Comparison of ENCODE assay signal across 28 mouse cellular contexts in genomic region chr6:147928951-147929350, GRCm38 (mm10).
"Had no signal": no experiment of that assay in that cellular context is flagged by ENCODE, and none has a peak within 500 bp of the region (broad histone marks: within the 10 kb centered on the region; RNA-seq: fewer than 3 reads in every experiment).

No protein-coding gene starts in this region.

- H3K27me3 ChIP-seq: embryonic facial prominence, embryonic 12.5 days; embryonic facial prominence, embryonic 13.5 days; embryonic facial prominence, embryonic 15.5 days; forebrain, embryonic 12.5 days; forebrain, embryonic 13.5 days; forebrain, embryonic 15.5 days had no signal

- DNase-seq: cerebellum, adult 2 months; cerebellum, adult 8-10 months; cerebellum, adult 9-10 months; cerebellum, adult 9-11 months; cerebellum, postnatal 10 days; cerebellum, postnatal 14 days; cerebellum, postnatal 25 days; cerebellum, postnatal 36 days; embryo, embryonic 11 days; forebrain, postnatal 0 days; gastrocnemius, adult 2 months; gastrocnemius, postnatal 10 days; gastrocnemius, postnatal 14 days; gastrocnemius, postnatal 25 days; gastrocnemius, postnatal 36 days; heart, adult 18-20 months; heart, adult 2 months had no signal

- H3K4me3 ChIP-seq: embryonic facial prominence, embryonic 10.5 days; embryonic facial prominence, embryonic 12.5 days; embryonic facial prominence, embryonic 13.5 days; embryonic facial prominence, embryonic 15.5 days; erythroblast, embryonic 14.5 days; forebrain, embryonic 10.5 days; forebrain, embryonic 12.5 days; forebrain, embryonic 13.5 days; forebrain, embryonic 15.5 days; gastrocnemius, adult 2 months; heart, adult 2 months had no signal

- H3K4me1 ChIP-seq: embryonic facial prominence, embryonic 10.5 days; embryonic facial prominence, embryonic 12.5 days; embryonic facial prominence, embryonic 13.5 days; embryonic facial prominence, embryonic 15.5 days; forebrain, embryonic 10.5 days; forebrain, embryonic 12.5 days; forebrain, embryonic 13.5 days; forebrain, embryonic 15.5 days had no signal

- H3K9ac ChIP-seq: embryonic facial prominence, embryonic 12.5 days; embryonic facial prominence, embryonic 13.5 days; embryonic facial prominence, embryonic 15.5 days; forebrain, embryonic 12.5 days; forebrain, embryonic 13.5 days; forebrain, embryonic 15.5 days; forebrain, postnatal 0 days had no signal

- H3K9me3 ChIP-seq: embryonic facial prominence, embryonic 10.5 days; embryonic facial prominence, embryonic 12.5 days; embryonic facial prominence, embryonic 13.5 days; embryonic facial prominence, embryonic 15.5 days; forebrain, embryonic 10.5 days; forebrain, embryonic 12.5 days; forebrain, embryonic 13.5 days; forebrain, embryonic 15.5 days had no signal

- ATAC-seq: forebrain, embryonic 13.5 days; forebrain, embryonic 14.5 days; forebrain, embryonic 15.5 days; forebrain, embryonic 16.5 days; forebrain, postnatal 0 days had no signal

- H3K27ac ChIP-seq: embryonic facial prominence, embryonic 10.5 days; embryonic facial prominence, embryonic 12.5 days; embryonic facial prominence, embryonic 13.5 days; embryonic facial prominence, embryonic 15.5 days; forebrain, embryonic 10.5 days; forebrain, embryonic 12.5 days; forebrain, embryonic 13.5 days; forebrain, embryonic 15.5 days; gastrocnemius, adult 2 months; heart, adult 2 months had no signal

- H3K4me2 ChIP-seq: embryonic facial prominence, embryonic 12.5 days; embryonic facial prominence, embryonic 13.5 days; embryonic facial prominence, embryonic 15.5 days; forebrain, embryonic 12.5 days; forebrain, embryonic 13.5 days; forebrain, embryonic 15.5 days had no signal

- H3K36me3 ChIP-seq: embryonic facial prominence, embryonic 10.5 days; embryonic facial prominence, embryonic 12.5 days; embryonic facial prominence, embryonic 13.5 days; embryonic facial prominence, embryonic 15.5 days; forebrain, embryonic 10.5 days; forebrain, embryonic 12.5 days; forebrain, embryonic 15.5 days had no signal
